Mouse (Mus musculus): Measurements from ENCODE around the gene Kmt2d.

Gene Kmt2d

DNA sequence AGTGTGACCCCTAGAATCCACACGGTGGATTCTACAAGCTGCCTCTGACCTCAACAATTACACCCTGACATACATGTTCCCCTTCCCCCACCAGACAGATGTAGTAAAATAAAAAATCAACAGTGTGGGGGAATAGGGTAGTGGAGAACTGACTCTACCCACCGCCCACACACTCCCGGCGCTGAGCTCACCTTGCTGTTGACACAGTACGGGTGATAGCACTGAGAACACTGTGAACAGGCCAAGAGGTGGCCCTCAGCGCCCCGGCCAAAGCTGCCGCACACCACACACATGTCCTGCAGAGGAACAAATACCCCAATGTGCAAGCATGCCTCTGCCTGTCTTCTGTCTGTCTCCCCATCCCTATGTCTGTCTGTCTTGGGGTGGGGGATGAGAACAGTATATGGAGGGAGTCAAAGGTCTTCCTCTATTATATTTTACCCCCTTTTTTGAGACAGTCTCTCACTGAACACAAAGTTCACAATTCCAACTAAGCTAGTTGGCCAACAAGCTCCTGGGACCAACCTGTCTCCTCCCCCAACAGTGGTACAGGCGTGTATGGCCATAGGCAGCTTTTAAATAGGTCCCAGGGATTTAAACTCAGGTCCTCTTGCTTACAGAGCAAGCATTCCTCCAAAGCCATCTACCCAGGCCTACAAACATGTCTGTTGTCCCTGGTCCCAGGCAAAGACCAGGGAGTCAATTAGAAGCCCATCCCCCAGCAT, 11.5 kb downstream of the Kmt2d start:
- DNase-seq (ENCODE audit: low spot score): no peak

DNA sequence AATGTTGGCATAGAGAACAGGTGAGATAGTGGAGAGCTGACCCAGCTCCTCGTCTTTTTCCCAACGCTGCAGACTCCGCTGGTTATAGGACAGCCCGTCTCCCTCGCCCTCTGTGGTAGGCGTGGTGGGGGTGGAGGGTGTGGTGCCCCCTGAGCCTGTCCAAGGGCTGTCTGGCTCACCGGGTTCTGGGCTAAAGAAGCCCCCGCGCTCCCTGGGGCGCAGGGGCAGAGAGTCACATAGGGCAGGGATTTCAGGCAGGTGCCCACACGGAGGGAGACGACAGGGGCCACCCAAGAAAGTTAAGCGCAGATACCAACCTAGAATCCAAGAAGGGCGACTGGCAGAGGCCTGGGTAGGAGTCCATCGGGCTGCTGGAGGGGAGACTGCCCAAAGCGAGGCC, 16.8 kb downstream of the Kmt2d start:
- DNase-seq (ENCODE audit: low spot score): no peak

DNA sequence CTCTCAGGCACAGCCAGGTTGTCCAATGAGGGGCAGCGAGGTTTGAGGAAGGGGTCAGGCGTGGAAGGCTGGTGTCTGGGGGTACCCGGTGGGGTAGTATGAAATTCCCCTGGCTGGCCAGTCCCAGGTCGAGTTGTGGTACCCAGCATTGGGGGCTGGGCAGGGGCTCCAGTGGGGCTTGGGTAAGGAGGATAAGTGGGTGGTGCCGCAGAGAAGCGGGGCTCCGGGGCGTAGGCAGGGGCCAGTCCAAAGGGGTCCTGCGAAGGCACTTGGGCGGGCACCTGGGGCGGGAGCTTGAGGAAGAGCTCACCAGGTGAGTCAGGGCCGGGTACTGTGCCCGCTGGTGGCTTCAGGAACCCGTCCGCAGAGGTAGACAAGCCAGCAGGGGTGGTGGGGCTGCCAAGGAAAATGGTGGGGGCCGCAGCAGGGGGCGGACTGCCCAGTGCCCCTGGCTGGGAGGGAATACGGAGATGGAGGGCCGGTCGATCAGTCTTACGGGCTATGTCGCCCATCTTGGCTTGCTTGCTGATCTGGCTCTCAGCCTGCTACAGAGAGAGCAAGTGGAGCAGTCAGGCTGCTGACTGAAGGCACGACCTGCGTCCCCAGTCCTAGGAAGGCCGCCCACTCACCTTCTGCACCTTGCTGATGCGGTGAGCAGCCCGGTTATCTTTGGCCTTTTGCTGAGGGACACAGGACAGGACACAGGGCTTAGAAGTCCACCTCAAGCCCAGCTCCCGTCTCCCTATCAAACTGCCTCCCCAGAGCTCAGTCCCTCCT, 17.7 kb downstream of the Kmt2d start:
- DNase-seq (ENCODE audit: low spot score): no peak

DNA sequence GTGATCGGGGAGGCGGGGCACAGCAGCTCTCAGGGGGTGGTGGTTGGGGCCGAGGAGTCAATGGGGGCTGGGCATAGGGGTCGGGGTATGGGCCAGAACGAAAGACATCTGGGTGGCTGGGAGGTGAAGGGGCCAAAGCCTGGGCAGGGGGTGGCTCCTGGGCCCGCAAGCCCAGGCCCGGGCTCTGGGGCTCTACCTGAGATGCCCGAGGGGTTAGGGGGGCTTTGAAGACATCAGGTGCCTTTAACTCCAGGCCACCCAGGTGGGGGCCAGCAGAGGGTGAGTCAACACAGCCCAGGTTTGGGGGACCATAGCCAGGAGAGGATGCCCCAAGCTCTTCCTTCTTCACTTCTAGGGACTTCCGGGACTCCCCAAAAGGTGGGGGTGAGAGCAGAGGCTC, 18.3 kb downstream of the Kmt2d start:
- no peak for DNase-seq (ENCODE audit: low spot score)

DNA sequence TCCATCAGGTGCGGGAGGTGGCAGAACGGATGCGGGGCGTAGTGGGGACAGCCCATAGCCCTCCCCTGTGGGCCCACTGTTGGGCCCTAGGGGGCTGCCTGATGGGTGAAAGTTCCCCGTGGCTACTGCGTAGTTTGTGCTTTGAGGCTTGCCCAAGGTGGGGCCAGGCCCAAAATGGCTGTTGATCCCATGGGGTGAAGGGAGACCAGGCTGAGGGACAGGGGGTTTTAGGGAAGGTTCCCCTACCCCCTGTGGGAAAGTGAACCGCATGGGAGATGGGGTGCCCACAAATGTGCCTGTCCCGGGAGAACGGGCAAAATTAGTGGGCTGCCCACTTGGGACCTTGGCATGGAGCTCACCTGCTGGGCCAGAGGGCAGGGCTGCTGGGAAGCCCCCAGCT, 18.9 kb downstream of the Kmt2d start:
- DNase-seq (ENCODE audit: low spot score): no peak

DNA sequence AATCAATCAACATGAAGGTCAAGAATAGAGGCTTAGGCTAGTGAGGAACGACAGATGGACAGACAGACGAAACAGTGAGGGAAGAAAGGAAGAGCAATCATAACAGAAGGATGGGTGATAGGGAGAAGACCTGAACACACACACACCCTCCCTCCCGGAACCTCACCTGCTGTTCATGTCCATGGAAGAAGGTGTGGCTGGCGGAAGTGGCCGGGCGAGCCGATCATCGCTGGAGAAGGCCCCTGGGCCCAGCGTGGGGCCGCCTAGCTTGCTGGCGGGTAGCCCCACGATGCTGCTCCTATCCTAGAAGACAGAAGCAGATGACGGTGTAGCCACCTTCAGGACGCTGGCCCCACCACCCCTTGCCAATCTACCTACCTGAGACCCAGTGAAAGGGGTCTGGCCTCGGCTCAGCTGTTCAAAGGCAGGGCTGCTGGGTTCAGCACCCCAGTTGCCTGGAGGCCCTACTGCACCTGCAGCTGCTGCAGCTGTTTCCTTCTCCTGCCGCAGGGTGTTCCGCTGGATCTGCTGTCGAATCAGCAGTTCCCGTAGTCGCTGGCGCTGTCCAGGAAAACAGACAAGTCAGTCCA, 19.7 kb downstream of the Kmt2d start:
- DNase-seq (ENCODE audit: low spot score): no peak

DNA sequence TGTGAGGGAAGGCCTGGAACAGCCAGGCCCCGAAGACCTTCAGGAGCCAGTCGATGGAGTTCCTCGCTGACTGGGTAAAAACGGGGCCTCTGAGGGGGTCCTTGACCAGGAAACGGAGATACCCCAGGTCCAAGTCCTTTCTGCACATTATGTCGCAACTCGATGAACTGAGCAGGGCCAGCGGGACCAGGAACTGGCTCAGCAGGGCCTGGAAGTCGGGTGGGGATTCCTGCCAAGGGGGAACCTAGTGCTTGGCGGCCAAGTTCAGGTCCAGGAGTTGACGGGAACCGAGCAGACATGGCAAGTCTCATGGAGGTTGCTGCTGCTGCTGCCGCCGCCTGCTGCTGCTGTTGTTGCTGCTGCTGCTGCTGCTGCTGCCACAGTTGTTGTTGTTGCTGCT, 20.3 kb downstream of the Kmt2d start:
- DNase-seq (ENCODE audit: low spot score): no peak

DNA sequence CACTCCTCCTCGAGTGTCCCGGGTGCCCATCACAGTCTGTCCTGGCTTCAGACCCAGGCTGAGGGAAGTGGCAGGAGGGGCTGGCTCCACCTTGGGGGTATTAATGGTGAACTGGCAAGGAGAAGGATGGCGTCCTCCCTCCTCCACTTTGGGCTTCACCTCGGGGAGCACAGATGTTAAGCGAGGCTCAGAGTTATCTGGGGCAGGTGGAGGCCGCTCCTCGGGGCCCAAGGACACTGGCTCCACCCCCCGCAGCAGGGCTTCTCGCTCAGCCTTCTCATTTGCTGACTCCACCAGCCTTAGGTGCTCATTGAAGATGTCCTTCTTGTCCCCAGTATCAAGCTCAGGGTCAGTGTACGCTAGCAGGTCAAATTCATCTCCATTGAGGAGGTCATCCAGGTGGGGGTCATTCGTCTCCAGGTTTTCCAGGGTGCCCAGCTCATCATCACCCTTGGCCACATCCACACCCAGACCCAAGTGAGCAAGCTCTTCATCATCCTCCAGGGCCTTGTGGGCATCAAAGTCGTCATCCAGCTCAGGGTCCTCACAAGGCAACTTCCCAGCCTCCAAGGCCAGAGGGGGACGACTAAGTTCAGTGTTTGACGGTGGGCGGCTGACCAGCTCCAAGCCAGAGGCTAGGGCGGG, 20.9 kb downstream of the Kmt2d start:
- DNase-seq (ENCODE audit: low spot score): no peak

DNA sequence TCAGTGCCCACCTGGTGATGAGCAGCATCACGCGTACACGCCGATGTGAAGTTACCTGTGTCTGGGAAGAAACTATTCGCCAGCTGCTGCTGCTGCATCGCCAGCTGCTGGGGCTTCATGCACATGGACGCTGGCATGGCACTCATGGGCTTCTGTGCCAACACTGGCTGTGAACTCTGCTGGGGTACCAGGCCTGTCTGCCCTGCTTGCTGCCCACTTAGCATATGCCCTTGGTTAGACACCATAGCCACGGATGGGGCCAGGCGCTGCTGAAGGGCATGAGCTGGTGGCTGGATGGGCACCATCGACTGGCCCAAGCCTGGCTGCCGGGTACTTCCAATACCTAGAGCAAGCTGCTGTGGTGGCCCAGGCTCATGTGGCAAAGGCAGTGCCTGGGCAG, 21.8 kb downstream of the Kmt2d start:
- DNase-seq (ENCODE audit: low spot score): no peak

DNA sequence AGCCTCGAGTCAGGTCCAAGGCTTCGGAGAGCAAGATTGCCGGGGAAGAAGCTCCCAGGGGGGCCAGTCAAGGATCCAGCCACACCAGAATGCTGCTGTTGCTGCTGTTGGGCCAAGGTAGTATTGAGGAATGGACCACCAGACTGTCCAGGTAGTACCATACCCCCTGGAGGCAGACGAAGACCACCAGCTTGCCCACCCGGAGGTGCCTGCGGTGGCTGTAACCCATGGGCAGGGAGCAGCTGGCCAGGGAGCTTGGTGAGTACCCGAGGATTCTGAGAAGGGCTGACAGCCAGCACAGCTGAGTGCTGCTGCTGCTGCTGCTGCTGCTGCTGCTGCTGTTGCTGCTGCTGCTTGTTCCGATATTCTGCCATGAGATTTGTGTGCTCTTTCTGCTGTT, 24.9 kb downstream of the Kmt2d start:
- DNase-seq (ENCODE audit: low spot score): no peak

DNA sequence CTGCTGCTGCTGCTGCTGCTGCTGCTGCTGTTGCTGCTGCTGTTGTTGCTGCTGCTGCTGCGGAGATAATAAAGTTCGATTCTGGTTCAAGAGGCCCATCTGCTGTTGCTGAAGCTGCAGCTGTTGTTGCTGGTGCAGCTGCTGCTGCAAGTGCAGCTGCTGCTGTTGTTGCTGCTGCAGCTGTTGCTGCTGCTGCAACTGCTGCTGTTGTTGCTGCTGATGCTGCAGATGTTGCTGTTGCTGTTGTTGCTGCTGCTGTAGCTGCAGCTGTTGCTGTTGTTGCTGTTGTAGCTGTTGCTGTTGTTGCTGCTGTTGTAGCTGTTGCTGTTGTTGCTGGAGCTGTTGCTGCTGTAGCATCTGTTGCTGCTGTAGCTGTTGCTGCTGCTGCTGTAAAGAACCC, 25.9 kb downstream of the Kmt2d start:
- no peak for DNase-seq (ENCODE audit: low spot score)

DNA sequence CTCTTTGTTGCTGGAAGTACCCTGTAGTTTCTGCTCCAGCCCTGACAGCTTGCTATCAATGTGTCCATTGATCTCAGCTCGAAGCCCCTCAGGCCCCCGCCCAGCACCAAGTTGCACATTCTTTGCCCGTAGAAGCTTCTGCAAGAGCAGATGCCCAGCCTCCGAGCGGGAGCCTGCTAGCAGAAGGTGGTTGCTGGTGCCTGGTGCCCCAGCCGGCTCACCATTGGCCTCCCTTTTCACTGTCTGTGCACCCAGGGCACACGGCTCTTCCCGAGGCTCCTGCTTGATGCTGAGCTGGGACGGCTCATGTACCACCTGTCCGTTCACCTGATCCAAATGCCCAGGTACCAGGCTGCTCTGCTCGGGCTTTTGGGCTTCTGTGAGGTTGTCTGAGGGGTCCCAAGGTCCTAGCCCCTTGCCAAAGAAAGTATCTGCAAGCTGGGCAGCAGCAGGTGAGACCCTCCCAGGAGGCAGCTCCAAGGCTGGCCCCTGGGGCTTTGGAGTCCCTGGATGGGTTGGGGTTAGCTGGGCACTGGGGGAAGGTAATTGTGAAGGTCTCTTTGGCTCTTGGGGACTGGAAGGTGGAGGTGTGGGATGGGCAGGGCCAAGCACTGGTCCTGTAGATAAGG, 27.3 kb downstream of the Kmt2d start:
- no peak for DNase-seq (ENCODE audit: low spot score)

DNA sequence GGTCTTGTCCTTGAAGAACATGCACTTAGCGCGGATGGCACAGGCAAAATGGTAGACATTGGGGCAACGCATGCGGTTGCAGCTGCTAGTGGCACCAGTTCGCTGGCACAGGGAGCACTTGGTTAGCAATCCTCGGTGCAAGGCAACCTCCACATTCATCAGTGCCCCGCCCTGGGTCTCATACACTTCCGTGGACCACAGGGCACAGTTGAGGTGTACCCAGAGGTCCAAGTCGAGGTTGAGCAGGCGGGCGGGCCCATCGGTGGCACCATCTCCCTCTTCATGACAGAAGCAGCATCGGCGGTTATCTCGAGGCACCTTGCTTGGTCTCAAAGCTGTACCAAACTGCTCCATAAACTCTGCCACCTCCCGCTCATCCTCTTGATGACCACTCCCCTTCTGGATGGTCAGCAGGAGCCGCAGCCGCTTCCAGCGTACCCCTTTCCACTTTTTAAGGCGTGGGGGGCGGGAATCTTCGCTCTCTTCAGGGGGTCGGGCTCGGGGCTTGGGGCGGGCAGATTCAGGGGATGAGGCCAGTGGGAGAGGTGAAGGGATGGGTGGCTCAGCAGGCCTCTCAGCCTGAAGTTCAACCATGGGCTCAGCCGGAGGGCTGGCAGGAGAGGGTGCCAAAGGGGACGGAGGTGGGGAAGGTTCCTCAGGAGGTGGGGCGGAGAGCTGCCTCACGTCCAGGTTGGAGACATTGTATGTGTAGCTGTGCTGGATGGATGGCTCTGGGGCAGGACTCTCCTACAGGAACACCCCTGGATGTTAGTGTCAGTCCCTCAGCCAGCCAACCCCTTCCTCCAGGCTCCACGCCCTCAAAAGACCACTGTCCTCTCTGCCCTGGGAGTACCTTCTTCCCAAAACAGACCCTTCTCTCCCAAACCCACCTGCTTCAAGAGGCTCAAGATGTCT, 31.1 kb downstream of the Kmt2d start:
- DNase-seq (ENCODE audit: low spot score): no peak

DNA sequence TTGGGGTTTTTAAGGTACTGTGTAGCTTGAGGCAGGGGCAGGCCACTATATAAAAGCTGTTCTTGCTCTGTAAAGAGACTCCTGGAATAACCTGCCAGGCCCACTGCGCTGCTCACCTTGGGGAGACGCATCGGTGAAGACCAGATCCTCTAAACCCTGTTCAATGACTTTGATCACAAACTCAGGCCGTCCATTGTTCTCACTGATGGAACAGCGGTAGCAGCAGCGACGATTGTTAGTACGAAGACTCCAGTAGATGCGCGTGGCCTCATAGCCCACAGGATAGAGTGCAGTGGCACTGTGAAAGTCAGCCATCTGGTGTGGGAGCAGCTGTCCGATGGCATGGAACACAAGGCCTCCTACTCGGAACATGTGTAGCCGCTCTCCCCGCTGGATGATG, 31.8 kb downstream of the Kmt2d start:
- DNase-seq (ENCODE audit: low spot score): no peak

DNA sequence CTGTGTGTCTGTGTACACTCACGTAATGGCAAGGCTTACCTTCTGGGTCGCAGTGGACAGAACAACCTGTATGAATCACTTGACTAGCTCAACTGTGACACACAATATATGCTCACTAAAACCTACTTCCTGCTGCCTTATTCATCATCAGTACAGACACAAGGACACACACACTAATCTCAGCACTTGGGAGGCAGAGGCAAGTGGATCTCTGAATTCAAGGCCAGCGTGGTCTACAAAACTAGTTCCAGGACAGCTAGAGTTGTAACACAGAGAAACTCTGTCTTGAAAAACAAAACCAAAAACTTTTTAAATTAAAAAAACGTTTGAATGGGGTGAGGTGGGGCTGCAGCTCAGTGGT, 33.3 kb downstream of the Kmt2d start:
- no peak for DNase-seq (ENCODE audit: low spot score)

DNA sequence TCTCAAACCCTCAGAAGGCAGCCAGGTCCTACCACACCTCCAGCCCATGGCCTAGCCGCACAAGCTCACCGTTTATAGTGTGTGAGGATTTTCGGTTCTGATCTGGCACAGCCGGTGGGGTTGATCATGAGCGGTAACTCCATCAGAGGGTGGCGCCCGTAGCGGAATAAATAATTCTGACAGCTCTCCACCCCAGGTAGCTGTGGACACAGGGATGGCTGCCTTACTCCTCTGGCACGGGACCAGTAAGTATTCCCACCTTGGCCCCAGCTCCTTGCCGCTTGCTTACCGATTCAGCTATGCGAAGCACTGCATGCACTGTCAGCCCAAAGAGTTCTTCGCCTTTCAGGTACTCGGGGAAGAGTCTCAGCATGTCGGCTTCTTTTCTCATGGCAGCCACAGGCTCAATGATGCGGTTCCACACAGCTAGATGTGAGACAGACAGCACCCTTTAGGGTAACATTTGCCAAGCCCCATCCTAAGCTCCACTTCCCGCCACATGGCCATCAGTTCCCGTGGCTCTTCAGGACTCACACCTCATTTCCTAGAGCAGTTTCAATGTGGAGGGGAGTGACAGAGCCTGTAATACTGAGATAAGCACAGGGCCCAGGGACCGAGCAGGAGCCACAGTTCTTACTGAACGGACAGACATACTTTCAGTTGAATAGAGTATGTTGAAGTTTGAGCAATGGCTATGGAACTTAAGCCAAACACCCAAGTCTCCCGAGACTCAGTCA, 33.8 kb downstream of the Kmt2d start:
- no peak for DNase-seq (ENCODE audit: low spot score)

DNA sequence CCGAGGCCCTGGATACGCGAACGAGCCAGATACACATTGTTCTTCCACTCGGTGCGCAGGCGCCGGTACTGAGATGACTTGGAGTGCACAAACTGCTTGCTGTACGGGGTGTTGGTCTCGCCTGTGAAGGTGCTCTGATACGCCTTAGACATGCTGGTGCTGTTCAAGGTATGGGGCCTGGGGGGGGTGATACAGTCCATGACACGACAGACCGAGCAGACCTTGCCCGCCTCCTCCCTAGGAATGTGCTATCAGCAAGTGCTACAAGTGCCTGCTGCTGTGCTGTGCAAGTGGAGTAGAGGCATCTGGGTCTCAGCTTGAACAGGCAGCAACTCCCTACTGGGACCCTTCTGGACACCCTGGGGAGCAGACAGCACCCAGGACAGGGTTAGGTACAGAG, 35.7 kb downstream of the Kmt2d start:
- DNase-seq (ENCODE audit: low spot score): no peak

DNA sequence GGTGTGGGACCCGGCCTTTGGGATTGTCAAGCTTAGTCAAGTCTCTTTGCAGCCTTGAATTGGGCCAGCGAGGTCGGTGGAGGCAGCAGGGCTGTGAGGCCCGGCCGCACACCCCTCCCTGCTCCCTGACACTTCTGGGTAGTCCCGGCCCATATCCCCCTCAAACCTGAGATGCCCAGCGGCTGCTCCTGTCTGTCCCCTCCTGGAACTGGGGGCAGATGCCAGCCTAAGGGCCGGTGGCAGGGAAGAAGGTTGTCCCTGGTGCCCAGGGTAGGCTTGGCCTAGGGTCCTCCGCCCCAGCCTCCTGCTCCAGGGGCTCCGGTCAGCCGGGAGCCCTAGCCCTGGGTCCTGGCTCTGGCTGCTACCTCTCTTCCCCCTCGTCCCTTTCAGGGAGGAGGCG, 36.9 kb downstream of the Kmt2d start:
- DNase-seq (ENCODE audit: low spot score): no peak

DNA sequence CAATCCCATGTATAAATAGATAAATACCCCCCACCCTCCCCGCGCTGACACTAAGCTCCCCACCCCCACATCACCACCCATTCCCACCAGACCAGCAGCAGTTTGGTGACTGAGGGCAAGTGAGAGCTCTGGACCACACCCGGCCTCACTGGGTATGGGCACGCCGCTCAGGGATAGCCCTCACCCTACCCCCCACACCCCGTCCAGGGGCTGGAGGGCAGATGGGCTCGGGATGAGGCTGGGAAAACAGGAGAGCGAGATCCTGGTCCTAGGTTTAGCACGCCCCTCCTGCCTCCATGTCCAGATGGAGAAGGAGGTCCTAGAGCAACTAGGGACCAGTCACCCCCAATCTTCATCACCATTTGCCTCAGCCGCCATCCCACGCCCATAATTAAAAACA, 37.7 kb downstream of the Kmt2d start:
- no peak for DNase-seq (ENCODE audit: low spot score)

DNA sequence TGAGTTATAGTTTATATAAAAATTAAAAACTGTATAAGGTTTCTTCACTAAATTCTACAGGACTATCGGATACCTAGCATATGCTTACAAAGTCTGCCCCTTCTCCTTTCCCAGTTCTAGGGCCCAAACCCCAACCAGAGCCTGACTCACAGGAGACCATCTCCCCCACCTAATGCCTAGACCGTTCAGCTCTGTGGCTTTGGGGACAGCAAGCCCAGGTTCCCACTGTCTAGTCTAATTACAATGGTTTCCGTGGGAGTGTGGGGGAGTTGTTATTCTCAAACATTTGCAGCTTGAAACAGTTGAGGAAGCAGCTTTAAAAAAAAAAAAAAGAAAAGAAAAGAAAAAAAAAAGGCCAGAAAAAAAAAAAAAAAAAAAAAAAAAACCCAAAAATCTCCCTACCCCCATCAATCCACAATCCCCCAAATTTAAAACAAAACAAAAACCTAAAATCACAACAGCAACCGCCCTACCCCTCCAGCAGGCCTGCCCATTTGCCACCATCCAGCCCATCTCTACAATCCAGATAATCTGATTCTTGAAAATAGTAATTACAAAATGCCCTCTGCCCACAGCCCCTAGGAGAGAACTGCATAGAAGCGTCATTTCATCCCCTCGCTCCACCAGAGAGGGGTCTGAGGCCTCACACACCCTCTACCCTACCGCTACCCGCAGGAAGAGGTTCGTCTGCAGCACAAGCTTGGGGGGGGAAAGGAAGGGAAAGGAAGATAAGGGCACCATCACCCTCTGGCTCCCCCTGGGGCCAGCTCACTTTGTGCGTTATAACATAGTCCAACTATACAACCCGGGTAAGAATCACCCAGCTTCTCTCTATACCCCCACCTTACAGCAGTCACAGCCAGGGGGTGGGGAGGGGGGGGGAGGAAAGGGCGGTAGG, 38.6 kb downstream of the Kmt2d start:
- DNase-seq (ENCODE audit: low spot score): no peak

Measured in embryo, embryonic 10.5 days (tissue).